28 mouse cellular contexts compared by ENCODE assay signal in the genomic region with DNA sequence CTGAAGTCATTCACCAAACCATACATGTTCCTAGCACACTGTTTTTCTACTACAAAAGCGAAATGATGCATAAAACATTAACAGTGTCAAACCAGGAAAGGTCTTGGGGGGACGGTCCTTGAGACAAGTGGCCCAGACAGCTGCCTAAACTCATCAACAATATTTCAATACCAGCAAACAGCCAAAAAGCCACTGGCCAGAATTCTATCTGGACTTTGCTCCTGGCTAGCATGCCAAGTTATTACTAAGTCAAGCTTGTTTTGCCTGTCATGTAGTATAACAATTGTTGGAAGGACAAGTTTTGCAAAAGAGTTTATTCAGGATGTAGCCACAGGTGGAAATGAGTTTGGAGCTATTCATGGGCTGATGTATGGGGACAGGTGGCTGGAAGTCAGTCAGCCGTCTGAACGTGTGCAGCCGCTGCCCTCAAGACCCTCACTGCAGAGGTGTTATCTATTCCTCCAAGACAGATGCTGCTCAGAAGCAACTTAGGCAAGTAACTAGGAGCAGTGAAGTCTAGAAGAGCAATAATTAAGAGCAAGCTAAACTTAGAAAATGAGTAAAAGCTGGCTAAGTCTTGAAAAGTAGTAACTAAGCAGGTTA. TPM values are rescaled to one million over a fixed set of nuclear protein-coding genes. Genes with fewer than 3 reads are reported as not detected.
DNase-seq lines count a peak whose midpoint lies in the region; ATAC-seq and TF ChIP-seq lines count a peak whose summit lies in the region.
"Had no signal": no experiment of that assay in that cellular context is flagged by ENCODE, and none has a peak within 500 bp of the region (broad histone marks: within the 10 kb centered on the region; RNA-seq: fewer than 3 reads in every experiment).

No protein-coding gene starts in this region.

- H3K9me3 ChIP-seq in kidney, embryonic 16.5 days (ENCODE audit: low read length): no peaks in the 10 kb centered on the region
- H3K9me3 ChIP-seq: forebrain, embryonic 15.5 days; heart, embryonic 13.5 days; hindbrain, embryonic 12.5 days; limb, embryonic 10.5 days; liver, embryonic 12.5 days; neural tube, embryonic 15.5 days; stomach, embryonic 15.5 days had no signal

- 0 out of 2 replicates have a peak, but pooled peaks cover 4% of the 10 kb centered on the region for H3K4me1 ChIP-seq in kidney, embryonic 16.5 days (ENCODE audit: insufficient read depth, low read length)
- H3K4me1 ChIP-seq: limb, embryonic 10.5 days; liver, embryonic 12.5 days; stomach, embryonic 15.5 days had no signal

- intact Hi-C loops in gastrocnemius, adult 2 months (cut with DNase I): no loop called here
- intact Hi-C loops in gastrocnemius, postnatal 14 days (cut with DNase I; ENCODE audit: low total_unique reads): no loop called here
- intact Hi-C loops in heart, postnatal 36 days (cut with DNase I): no loop called here

- TF ChIP-seq CTCF in gastrocnemius, adult 2 months (IDR thresholded peaks at IDR 0.05): no peak

- no peak overlapping the region for H3K4me3 ChIP-seq in gastrocnemius, adult 2 months
- H3K4me3 ChIP-seq in kidney, embryonic 16.5 days (ENCODE audit: low read length): no peak overlapping the region
- H3K4me3 ChIP-seq: forebrain, embryonic 15.5 days; heart, embryonic 13.5 days; hindbrain, embryonic 12.5 days; limb, embryonic 10.5 days; liver, embryonic 12.5 days; neural tube, embryonic 15.5 days; stomach, embryonic 15.5 days had no signal

- no peak overlapping the region for H3K9ac ChIP-seq in kidney, embryonic 16.5 days (replicated peaks; ENCODE audit: low read length)
- H3K9ac ChIP-seq: forebrain, embryonic 15.5 days; heart, embryonic 13.5 days; hindbrain, embryonic 12.5 days; liver, embryonic 12.5 days; lung, embryonic 14.5 days; neural tube, embryonic 15.5 days; stomach, embryonic 15.5 days had no signal

- 64% methylated on average over 5 of the region's 5 CpGs for WGBS in kidney, embryonic 16.5 days

- H3K4me2 ChIP-seq in kidney, embryonic 16.5 days (replicated peaks; ENCODE audit: low read depth, low read length): no peak overlapping the region
- H3K4me2 ChIP-seq: forebrain, embryonic 15.5 days; heart, embryonic 13.5 days; hindbrain, embryonic 12.5 days; liver, embryonic 12.5 days; lung, embryonic 14.5 days; neural tube, embryonic 15.5 days; stomach, embryonic 15.5 days had no signal

- ATAC-seq in kidney, embryonic 16.5 days (ENCODE audit: low FRiP score, low TSS enrichment): no peak
- ATAC-seq: CD4-positive, CD25-positive, alpha-beta regulatory T cell, adult 4 months; forebrain, embryonic 15.5 days; inflammation-experienced regulatory T-cells, adult 6 months; liver, embryonic 12.5 days; Patski had no signal

- no peaks in the 10 kb centered on the region for H3K27me3 ChIP-seq in kidney, embryonic 16.5 days (ENCODE audit: insufficient read depth, low read length)
- H3K27me3 ChIP-seq: forebrain, embryonic 15.5 days; heart, embryonic 13.5 days; hindbrain, embryonic 12.5 days; liver, embryonic 12.5 days; neural tube, embryonic 15.5 days; Patski; stomach, embryonic 15.5 days had no signal

- H3K36me3 ChIP-seq in kidney, embryonic 16.5 days (ENCODE audit: insufficient read depth, low read length): no peaks in the 10 kb centered on the region
- H3K36me3 ChIP-seq: forebrain, embryonic 15.5 days; heart, embryonic 13.5 days; hindbrain, embryonic 12.5 days; limb, embryonic 10.5 days; liver, embryonic 12.5 days; neural tube, embryonic 15.5 days; stomach, embryonic 15.5 days had no signal

- DNase-seq in gastrocnemius, adult 2 months: peak; percentile 54
- DNase-seq in gastrocnemius, adult 8-10 months (ENCODE audit: low spot score in 2 of 2): no peak
- DNase-seq in kidney, postnatal 10 days: no peak
- DNase-seq in gastrocnemius, postnatal 14 days: peak; percentile 26
- DNase-seq in heart, postnatal 36 days: peak; percentile 38 to 43
- no peak for DNase-seq in layer of hippocampus, postnatal 10 days (ENCODE audit: low spot score in 2 of 2)
- no peak for DNase-seq in adrenal gland, adult 8-10 months
- DNase-seq: adrenal gland, postnatal 25 days; cerebellum, adult 11-12 months; cerebellum, postnatal 25 days; embryo, embryonic 11 days; layer of hippocampus, adult 9-11 months; lung, embryonic 14.5 days; midbrain, embryonic 14.5 days; thymus, adult 18-20 months had no signal

- H3K27ac ChIP-seq in gastrocnemius, adult 2 months: peak overlapping the region; percentile 67
- H3K27ac ChIP-seq in kidney, embryonic 16.5 days (ENCODE audit: low read length): 0 out of 2 replicates have a peak overlapping the region, but pooled peaks have one; percentile 7
- H3K27ac ChIP-seq: forebrain, embryonic 15.5 days; heart, embryonic 13.5 days; hindbrain, embryonic 12.5 days; kidney, postnatal 0 days; limb, embryonic 10.5 days; liver, embryonic 12.5 days; neural tube, embryonic 15.5 days; stomach, embryonic 15.5 days had no signal

RNA-seq across cellular contexts. Expression of a gene that starts 29.1 kb away (rescaled TPM):
- total RNA-seq in gastrocnemius, adult 2 months (2021): 1 to 10 TPM; 3.8 to 4.4 TPM
- total RNA-seq in gastrocnemius, adult 8-10 months (2022): 1 to 10 TPM; 1.8 to 4.9 (median 3.0) TPM
- 55.5 and 57.4 TPM in 2 replicates for polyA plus RNA-seq in kidney, embryonic 16.5 days (2015; fragmentation: Nextera tagmentation; extraction: Ambion mirVana)
- total RNA-seq in gastrocnemius, postnatal 14 days (2021): 1 to 10 TPM; 5.8 to 7.2 TPM
- 1 to 10 TPM; 6.3 to 7.7 TPM for total RNA-seq in heart, postnatal 36 days (2021)
- 1 to 10 TPM; 1.9 to 2.7 TPM for total RNA-seq in layer of hippocampus, postnatal 10 days (2021)
- total RNA-seq in adrenal gland, adult 8-10 months (2022): 1 to 10 TPM in 1 of 4 experiments, under 1 TPM in 3; 0.37 to 1.4 (median 0.79) TPM
- total RNA-seq: megakaryocyte, adult 5-6 weeks had no signal

Comparison
In these comparisons a context has a peak if more than half of its experiments do, and no peak if none do; other contexts are left out.
1. DNase-seq: peak in gastrocnemius, adult 2 months (single experiment), gastrocnemius, postnatal 14 days (single experiment) and heart, postnatal 36 days (2 of 2); none in gastrocnemius, adult 8-10 months (0 of 2), kidney, postnatal 10 days (single experiment), layer of hippocampus, postnatal 10 days (0 of 2) and adrenal gland, adult 8-10 months (single experiment).